Mouse (Mus musculus) midbrain, embryonic 15.5 days (tissue): ENCODE measurements around the gene Bcl7a. TPM values are rescaled to one million over a fixed set of nuclear protein-coding genes. Genes with fewer than 3 reads are reported as not detected.

Experiments
- ATAC-seq: fragments of 200-750 bp; cut with Nextera tagmentation; replicated peaks from 2 replicates; pipeline ENCODE4 v1.8.0; 2017; ENCODE audit warnings: moderate TSS enrichment
- H3K27ac ChIP-seq: fragments of 300-500 bp; sonication (generic); 2 replicates; pipeline ENCODE4 v1.5.1; 2015; ENCODE audit warnings: mild to moderate bottlenecking, inconsistent platforms
- H3K27me3 ChIP-seq: fragments of 300-500 bp; sonication (generic); replicated peaks from 2 replicates; pipeline ENCODE4 v1.6.1; 2015; ENCODE audit warnings: inconsistent platforms
- H3K36me3 ChIP-seq: fragments of 300-500 bp; sonication (generic); replicated peaks from 2 replicates; pipeline ENCODE4 v1.6.1; 2015; ENCODE audit warnings: inconsistent platforms
- H3K4me1 ChIP-seq: fragments of 300-500 bp; sonication (generic); 2 replicates; pipeline ENCODE4 v1.6.1; 2015; ENCODE audit warnings: inconsistent platforms
- H3K4me2 ChIP-seq: fragments of 300-500 bp; sonication (generic); 2 replicates; pipeline ENCODE4 v1.6.1; 2015; ENCODE audit warnings: inconsistent platforms, mild to moderate bottlenecking, moderate library complexity
- H3K4me3 ChIP-seq: fragments of 300-500 bp; sonication (generic); 2 replicates; pipeline ENCODE4 v1.5.1; 2015; ENCODE audit warnings: mild to moderate bottlenecking, inconsistent platforms
- H3K9ac ChIP-seq: fragments of 300-500 bp; sonication (generic); 2 replicates; pipeline ENCODE4 v1.6.1; 2015; ENCODE audit warnings: mild to moderate bottlenecking, inconsistent platforms
- H3K9me3 ChIP-seq: fragments of 300-500 bp; sonication (generic); 2 replicates; pipeline ENCODE4 v1.6.1; 2016; ENCODE audit warnings: inconsistent platforms
- WGBS: fragments of 180-500 bp; shearing (Covaris S2); methylation state at CpG from one replicate; pipeline ENCODE4 v1.1.7; 2015; ENCODE audit warnings: mixed read lengths; 5-methylcytosine and 5-hydroxymethylcytosine counted together
- polyA plus RNA-seq: library from polyadenylated mRNA; unstranded; fragments of >200 nt; fragmentation: Nextera tagmentation; extraction: Ambion mirVana; gene quantifications from 2 replicates; pipeline ENCODE4 v1.2.1, GENCODE M21; 2015

The Bcl7a gene
- polyA plus RNA-seq, 1 experiment from 2014 or later = 39.6 TPM

- peak overlapping the region; percentile 74 for H3K4me2 ChIP-seq
- H3K9me3 ChIP-seq = no peaks in the 10 kb centered on the region
- H3K4me1 ChIP-seq = peaks cover 35% of the 10 kb centered on the region
- under 1% methylated on average over 50 of the region's 51 CpGs for WGBS
- peak overlapping the region; percentile 99 for H3K27ac ChIP-seq
- no peaks in the 10 kb centered on the region for H3K36me3 ChIP-seq
- H3K9ac ChIP-seq = peak overlapping the region; percentile 97
- peak overlapping the region; percentile 99 for H3K4me3 ChIP-seq
- ATAC-seq = peak; percentile 47
- no peaks in the 10 kb centered on the region for H3K27me3 ChIP-seq
Measured at GRCm38 (mm10) chr5:123344628-123344962, 961 bp downstream of the Bcl7a start.

GRCm38 (mm10) chr5:123344963-123345852, 1.6 kb downstream of the Bcl7a start:
- Histone ChIP-seq H3K27ac (peak overlapping the region; percentile 99), H3K36me3 (no peaks in the 10 kb centered on the region), H3K27me3 (no peaks in the 10 kb centered on the region), H3K9ac (peak overlapping the region; percentile 97), H3K4me1 (peaks cover 37% of the 10 kb centered on the region), H3K9me3 (no peaks in the 10 kb centered on the region), H3K4me2 (peak overlapping the region; percentile 74), H3K4me3 (peak overlapping the region; percentile 99)
- WGBS = under 1% methylated on average over 82 of the region's 87 CpGs
- peak; percentile 59 for ATAC-seq

GRCm38 (mm10) chr5:123345853-123346654, 2.4 kb downstream of the Bcl7a start:
- no peaks in the 10 kb centered on the region for H3K27me3 ChIP-seq
- WGBS = under 1% methylated on average over 22 of the region's 22 CpGs
- H3K9ac ChIP-seq = peak overlapping the region; percentile 97
- H3K27ac ChIP-seq = peak overlapping the region; percentile 99
- H3K9me3 ChIP-seq = no peaks in the 10 kb centered on the region
- H3K4me2 ChIP-seq = peak overlapping the region; percentile 74
- H3K4me1 ChIP-seq = peaks cover 37% of the 10 kb centered on the region
- peak overlapping the region; percentile 99 for H3K4me3 ChIP-seq
- peak; percentile 43 for ATAC-seq
- no peaks in the 10 kb centered on the region for H3K36me3 ChIP-seq

GRCm38 (mm10) chr5:123346701-123347270, 3.2 kb downstream of the Bcl7a start:
- H3K27me3 ChIP-seq = no peaks in the 10 kb centered on the region
- peaks cover 37% of the 10 kb centered on the region for H3K4me1 ChIP-seq
- no peaks in the 10 kb centered on the region for H3K9me3 ChIP-seq
- H3K4me3 ChIP-seq = peak overlapping the region; percentile 99
- ATAC-seq = no peak
- H3K9ac ChIP-seq = peak overlapping the region; percentile 97
- H3K4me2 ChIP-seq = peak overlapping the region; percentile 74
- 59% methylated on average over 7 of the region's 7 CpGs for WGBS
- H3K36me3 ChIP-seq = no peaks in the 10 kb centered on the region
- peak overlapping the region; percentile 99 for H3K27ac ChIP-seq

GRCm38 (mm10) chr5:123347985-123348384, 4.4 kb downstream of the Bcl7a start:
- Histone ChIP-seq H3K9me3 (no peaks in the 10 kb centered on the region), H3K4me1 (peaks cover 42% of the 10 kb centered on the region), H3K27ac (no peak overlapping the region), H3K36me3 (no peaks in the 10 kb centered on the region), H3K4me3 (no peak overlapping the region), H3K9ac (no peak overlapping the region), H3K27me3 (no peaks in the 10 kb centered on the region), H3K4me2 (0 out of 2 replicates have a peak overlapping the region, but pooled peaks have one; percentile 10)
- no peak for ATAC-seq
- WGBS = 72% methylated on average over 2 of the region's 2 CpGs

GRCm38 (mm10) chr5:123350386-123350785, 6.8 kb downstream of the Bcl7a start:
- no peaks in the 10 kb centered on the region for H3K9me3 ChIP-seq
- H3K9ac ChIP-seq = no peak overlapping the region
- H3K27me3 ChIP-seq = no peaks in the 10 kb centered on the region
- no peak overlapping the region for H3K27ac ChIP-seq
- 0 out of 2 replicates have a peak, but pooled peaks cover 3% of the 10 kb centered on the region for H3K36me3 ChIP-seq
- WGBS = 72% methylated on average over 10 of the region's 10 CpGs
- peaks cover 39% of the 10 kb centered on the region for H3K4me1 ChIP-seq
- no peak for ATAC-seq
- H3K4me3 ChIP-seq = no peak overlapping the region
- no peak overlapping the region for H3K4me2 ChIP-seq

GRCm38 (mm10) chr5:123355918-123356317, 12.3 kb downstream of the Bcl7a start:
- WGBS = 89% methylated on average over 11 of the region's 11 CpGs
- Histone ChIP-seq H3K4me2 (no peak overlapping the region), H3K9ac (no peak overlapping the region), H3K4me1 (peaks cover 9% of the 10 kb centered on the region), H3K4me3 (no peak overlapping the region), H3K9me3 (no peaks in the 10 kb centered on the region), H3K27ac (no peak overlapping the region), H3K27me3 (no peaks in the 10 kb centered on the region), H3K36me3 (peaks cover 30% of the 10 kb centered on the region)
- no peak for ATAC-seq

GRCm38 (mm10) chr5:123357253-123357652, 13.6 kb downstream of the Bcl7a start:
- Histone ChIP-seq H3K9ac (no peak overlapping the region), H3K36me3 (peaks cover 42% of the 10 kb centered on the region), H3K27me3 (no peaks in the 10 kb centered on the region), H3K4me2 (no peak overlapping the region), H3K27ac (no peak overlapping the region), H3K4me1 (peaks cover 9% of the 10 kb centered on the region), H3K4me3 (no peak overlapping the region), H3K9me3 (no peaks in the 10 kb centered on the region)
- WGBS = 85% methylated on average over 4 of the region's 4 CpGs
- ATAC-seq = no peak

- Histone ChIP-seq H3K4me1 (no peaks in the 10 kb centered on the region), H3K4me3 (no peak overlapping the region), H3K9ac (no peak overlapping the region), H3K36me3 (peaks cover 51% of the 10 kb centered on the region), H3K27ac (no peak overlapping the region), H3K9me3 (no peaks in the 10 kb centered on the region), H3K4me2 (no peak overlapping the region), H3K27me3 (no peaks in the 10 kb centered on the region)
- 90% methylated on average over 6 of the region's 6 CpGs for WGBS
- no peak for ATAC-seq
Measured at GRCm38 (mm10) chr5:123359431-123359830, 15.8 kb downstream of the Bcl7a start.

GRCm38 (mm10) chr5:123362911-123363310, 19.3 kb downstream of the Bcl7a start:
- Histone ChIP-seq H3K9ac (no peak overlapping the region), H3K27ac (no peak overlapping the region), H3K4me2 (no peak overlapping the region), H3K4me3 (no peak overlapping the region), H3K9me3 (no peaks in the 10 kb centered on the region), H3K4me1 (no peaks in the 10 kb centered on the region), H3K36me3 (peaks cover 30% of the 10 kb centered on the region), H3K27me3 (no peaks in the 10 kb centered on the region)
- whole genome bisulfite sequencing = 94% methylated on average over 4 of the region's 4 CpGs
- no peak for ATAC-seq

GRCm38 (mm10) chr5:123364302-123364971, 20.8 kb downstream of the Bcl7a start:
- peaks cover 28% of the 10 kb centered on the region for H3K36me3 ChIP-seq
- H3K4me2 ChIP-seq = no peak overlapping the region
- no peaks in the 10 kb centered on the region for H3K9me3 ChIP-seq
- no peak overlapping the region for H3K9ac ChIP-seq
- ATAC-seq = no peak
- no peak overlapping the region for H3K27ac ChIP-seq
- no peak overlapping the region for H3K4me3 ChIP-seq
- no peaks in the 10 kb centered on the region for H3K27me3 ChIP-seq
- 82% methylated on average over 11 of the region's 11 CpGs for WGBS
- H3K4me1 ChIP-seq = no peaks in the 10 kb centered on the region
